Mouse (Mus musculus): ENCODE results near the gene Tmprss12. TPM values are rescaled to one million over a fixed set of nuclear protein-coding genes. Genes with fewer than 3 reads are reported as not detected.

The Tmprss12 gene
- polyA plus RNA-seq, 1 experiment = not detected

DNA sequence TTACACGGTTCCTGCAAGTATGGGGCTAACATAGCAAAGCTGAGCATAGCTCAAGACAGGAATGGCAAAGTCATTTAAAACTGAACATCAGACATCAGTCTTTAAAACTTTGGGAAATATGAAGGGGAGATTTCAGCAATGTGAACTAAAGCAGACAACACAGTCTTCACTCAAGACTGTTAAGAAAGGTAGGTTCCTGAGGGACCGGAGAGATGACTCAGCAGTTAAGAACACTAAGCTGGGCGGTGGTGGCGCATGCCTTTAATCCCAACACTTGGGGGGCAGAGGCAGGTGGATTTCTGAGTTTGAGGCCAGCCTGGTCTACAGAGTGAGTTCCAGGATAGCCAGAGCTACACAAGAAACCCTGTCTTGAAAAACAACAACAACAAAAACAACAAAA is 4.2 kb upstream of the Tmprss12 start:
- DNase-seq (ENCODE audit: low read depth) = no peak
- no peak for TF ChIP-seq POLR2A (IDR thresholded peaks at IDR 0.05; ENCODE audit: borderline replicate concordance, extremely low read depth, insufficient read depth, insufficient read length, poor library complexity, severe bottlenecking)
- no peak for TF ChIP-seq CTCF (IDR thresholded peaks at IDR 0.05; ENCODE audit: borderline replicate concordance, extremely low read depth, insufficient read depth, insufficient read length)

- TF ChIP-seq CTCF (IDR thresholded peaks at IDR 0.05; ENCODE audit: borderline replicate concordance, extremely low read depth, insufficient read depth, insufficient read length) = no peak
- no peak for TF ChIP-seq POLR2A (IDR thresholded peaks at IDR 0.05; ENCODE audit: borderline replicate concordance, extremely low read depth, insufficient read depth, insufficient read length, poor library complexity, severe bottlenecking)
- DNase-seq (ENCODE audit: low read depth) = no peak
Observed at GRCm38 (mm10) chr15:100277586-100277985, 3.1 kb upstream of the Tmprss12 start.

- DNase-seq (ENCODE audit: low read depth) = no peak
- TF ChIP-seq CTCF (IDR thresholded peaks at IDR 0.05; ENCODE audit: borderline replicate concordance, extremely low read depth, insufficient read depth, insufficient read length) (no peak), POLR2A (IDR thresholded peaks at IDR 0.05; ENCODE audit: borderline replicate concordance, extremely low read depth, insufficient read depth, insufficient read length, poor library complexity, severe bottlenecking) (no peak)
Observed at GRCm38 (mm10) chr15:100288980-100289379, 8.3 kb downstream of the Tmprss12 start.

- DNase-seq (ENCODE audit: low read depth) = no peak
- TF ChIP-seq CTCF (IDR thresholded peaks at IDR 0.05; ENCODE audit: borderline replicate concordance, extremely low read depth, insufficient read depth, insufficient read length) = no peak
- no peak for TF ChIP-seq POLR2A (IDR thresholded peaks at IDR 0.05; ENCODE audit: borderline replicate concordance, extremely low read depth, insufficient read depth, insufficient read length, poor library complexity, severe bottlenecking)
Observed at GRCm38 (mm10) chr15:100290858-100291257, 10.2 kb downstream of the Tmprss12 start.

GRCm38 (mm10) chr15:100292326-100292725 is 11.7 kb downstream of the Tmprss12 start:
- TF ChIP-seq POLR2A (IDR thresholded peaks at IDR 0.05; ENCODE audit: borderline replicate concordance, extremely low read depth, insufficient read depth, insufficient read length, poor library complexity, severe bottlenecking) (no peak), CTCF (IDR thresholded peaks at IDR 0.05; ENCODE audit: borderline replicate concordance, extremely low read depth, insufficient read depth, insufficient read length) (no peak)
- DNase-seq (ENCODE audit: low read depth) = no peak

DNA sequence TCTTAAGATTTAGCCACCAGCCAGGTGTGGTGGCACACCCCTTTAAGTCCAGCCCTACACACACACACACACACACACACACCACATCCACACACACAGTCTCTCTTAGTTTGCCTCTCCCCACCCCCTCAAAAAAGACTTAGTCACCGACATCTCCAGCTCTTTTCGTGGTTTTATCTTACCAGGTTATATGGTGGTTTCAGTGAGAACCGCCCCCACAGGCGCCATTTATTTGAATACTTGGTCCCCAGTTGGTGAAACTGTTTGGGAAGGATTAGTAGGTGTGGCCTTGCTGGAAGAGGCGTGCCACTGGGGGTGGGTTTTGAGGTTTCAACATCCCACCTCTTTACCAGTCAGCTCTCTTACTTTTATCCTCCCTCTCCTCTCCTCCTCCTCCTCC is 17.2 kb downstream of the Tmprss12 start:
- TF ChIP-seq POLR2A (IDR thresholded peaks at IDR 0.05; ENCODE audit: borderline replicate concordance, extremely low read depth, insufficient read depth, insufficient read length, poor library complexity, severe bottlenecking) (no peak), CTCF (IDR thresholded peaks at IDR 0.05; ENCODE audit: borderline replicate concordance, extremely low read depth, insufficient read depth, insufficient read length) (no peak)

GRCm38 (mm10) chr15:100300499-100300898 is 19.9 kb downstream of the Tmprss12 start:
- DNase-seq (ENCODE audit: low read depth) = no peak
- no peak for TF ChIP-seq CTCF (IDR thresholded peaks at IDR 0.05; ENCODE audit: borderline replicate concordance, extremely low read depth, insufficient read depth, insufficient read length)
- TF ChIP-seq POLR2A (IDR thresholded peaks at IDR 0.05; ENCODE audit: borderline replicate concordance, extremely low read depth, insufficient read depth, insufficient read length, poor library complexity, severe bottlenecking) = no peak

More for the DNA sequence above, 17.2 kb downstream of the Tmprss12 start:
- DNase-seq (ENCODE audit: low read depth) = no peak

DNA sequence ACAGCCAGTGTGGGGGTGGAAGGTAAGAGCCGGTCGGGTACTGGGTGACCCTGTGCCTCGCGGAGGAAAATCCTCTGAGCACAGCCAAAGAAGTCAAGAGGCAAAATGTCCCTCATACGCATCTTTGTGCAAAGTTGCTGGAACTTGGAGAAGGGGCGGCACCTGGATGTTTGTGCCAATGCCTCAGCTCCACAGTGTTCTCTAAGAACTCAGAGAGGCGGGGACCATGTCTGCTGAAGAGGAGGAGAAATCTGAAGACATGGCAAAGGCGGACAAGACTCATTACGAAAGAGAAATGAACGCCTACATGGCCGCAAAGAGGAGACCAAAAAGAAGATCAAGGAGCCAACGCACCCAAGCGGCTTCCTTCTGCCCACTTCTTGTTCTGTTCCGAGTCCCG is 20.9 kb downstream of the Tmprss12 start:
- no peak for TF ChIP-seq POLR2A (IDR thresholded peaks at IDR 0.05; ENCODE audit: borderline replicate concordance, extremely low read depth, insufficient read depth, insufficient read length, poor library complexity, severe bottlenecking)
- no peak for TF ChIP-seq CTCF (IDR thresholded peaks at IDR 0.05; ENCODE audit: borderline replicate concordance, extremely low read depth, insufficient read depth, insufficient read length)
- DNase-seq (ENCODE audit: low read depth) = no peak

- no peak for TF ChIP-seq POLR2A (IDR thresholded peaks at IDR 0.05; ENCODE audit: borderline replicate concordance, extremely low read depth, insufficient read depth, insufficient read length, poor library complexity, severe bottlenecking)
- no peak for TF ChIP-seq CTCF (IDR thresholded peaks at IDR 0.05; ENCODE audit: borderline replicate concordance, extremely low read depth, insufficient read depth, insufficient read length)
- no peak for DNase-seq (ENCODE audit: low read depth)
Observed at GRCm38 (mm10) chr15:100303428-100304018, 22.9 kb downstream of the Tmprss12 start.

GRCm38 (mm10) chr15:100304019-100304991 is 23.7 kb downstream of the Tmprss12 start, which contains the start of gene Mettl7a1:
Gene Mettl7a1 (plus strand): TSS chr15:100304140.
- TF ChIP-seq CTCF (IDR thresholded peaks at IDR 0.05; ENCODE audit: borderline replicate concordance, extremely low read depth, insufficient read depth, insufficient read length) (no peak), POLR2A (IDR thresholded peaks at IDR 0.05; ENCODE audit: borderline replicate concordance, extremely low read depth, insufficient read depth, insufficient read length, poor library complexity, severe bottlenecking) (no peak; the same call in 1 of the 2 replicates)
- peak; percentile 92 for DNase-seq (ENCODE audit: low read depth)

DNA sequence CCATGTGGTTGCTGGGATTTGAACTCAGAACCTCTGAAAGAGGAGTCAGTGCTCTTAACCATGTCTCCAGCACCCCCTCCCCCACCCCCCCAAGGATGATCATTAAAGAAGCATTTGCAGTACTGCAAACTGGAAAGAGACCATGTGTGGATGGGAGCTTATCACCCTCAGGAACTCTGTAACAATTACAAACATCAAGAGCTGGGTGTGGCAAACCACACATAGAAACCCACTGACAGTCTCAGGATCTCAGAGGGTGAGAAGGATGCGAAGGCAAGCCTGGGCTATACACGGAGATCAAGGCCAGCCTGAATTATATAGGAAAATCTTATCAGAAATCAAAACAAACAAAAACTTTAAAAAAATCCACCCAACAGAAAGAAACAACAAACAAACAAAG is 25.6 kb downstream of the Tmprss12 start:
- no peak for TF ChIP-seq CTCF (IDR thresholded peaks at IDR 0.05; ENCODE audit: borderline replicate concordance, extremely low read depth, insufficient read depth, insufficient read length)
- no peak for TF ChIP-seq POLR2A (IDR thresholded peaks at IDR 0.05; ENCODE audit: borderline replicate concordance, extremely low read depth, insufficient read depth, insufficient read length, poor library complexity, severe bottlenecking)
- no peak for DNase-seq (ENCODE audit: low read depth)

All from brain, embryonic 14.5 days (tissue).